Mouse (Mus musculus): ENCODE measurements around the gene Crebrf.

DNA sequence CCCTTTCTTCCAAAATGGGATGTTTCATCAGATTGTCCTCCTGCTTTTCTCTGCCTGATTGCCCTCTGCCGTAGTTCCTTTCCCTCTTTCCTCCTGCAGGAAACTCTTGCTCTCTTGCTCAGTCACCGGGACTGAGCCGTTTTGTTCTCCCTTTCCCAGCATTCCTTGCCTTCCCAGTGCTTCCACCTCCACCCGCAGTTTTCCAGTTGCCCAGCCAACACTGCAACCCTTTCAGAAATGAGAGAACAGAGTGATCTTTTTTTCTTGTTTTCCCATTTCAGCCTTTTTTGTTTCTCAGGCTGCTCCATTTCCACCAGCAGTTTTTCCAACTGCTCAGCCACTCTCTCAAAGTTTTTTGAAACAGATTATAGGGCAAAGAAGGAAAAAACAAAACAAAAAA, 44.2 kb upstream of the Crebrf start:
- no peak for TF ChIP-seq CTCF (IDR thresholded peaks at IDR 0.05; ENCODE audit: low read depth, low read length)
- no peak for TF ChIP-seq GATA1 (IDR thresholded peaks at IDR 0.05; ENCODE audit: borderline replicate concordance, low read length)
- TF ChIP-seq POLR2AphosphoS5 (IDR thresholded peaks at IDR 0.05; ENCODE audit: insufficient replicate concordance, low read depth, low read length): no peak

All from G1E (cell line).